Mouse (Mus musculus) E14TG2a.4 (cell line): ENCODE data around the gene Mas1.
A peak's percentile ranks its signal among the peaks of the same experiment; 100 is the strongest.

Source experiments
- H3K27me3 ChIP-seq: 2 replicates; pipeline ENCODE4 v1.6.1; 2014; ENCODE audit warnings: low read length, control low read depth; ENCODE audit not compliant: insufficient read depth
- H3K36me3 ChIP-seq: 2 replicates; pipeline ENCODE4 v1.6.1; 2014; ENCODE audit warnings: low read length, control low read depth; ENCODE audit not compliant: insufficient read depth
- H3K4me1 ChIP-seq: replicated peaks from 2 replicates; pipeline ENCODE4 v1.6.1; 2014; ENCODE audit warnings: low read depth, low read length, control low read depth
- H3K4me3 ChIP-seq: replicated peaks from 2 replicates; pipeline ENCODE4 v1.5.1; 2014; ENCODE audit warnings: mild to moderate bottlenecking, low read length
- H3K9me3 ChIP-seq: 2 replicates; pipeline ENCODE4 v1.6.1; 2014; ENCODE audit warnings: low read length, control low read depth
- CTCF ChIP-seq: conservative IDR thresholded peaks from 2 replicates; pipeline ENCODE4 v1.5.1; 2014; ENCODE audit warnings: low read length
- NANOG ChIP-seq: IDR thresholded peaks from 2 replicates; pipeline ENCODE4 v1.6.1; 2014; ENCODE audit warnings: borderline replicate concordance, low read length, mixed read lengths
- POU5F1 ChIP-seq: IDR thresholded peaks from 2 replicates; pipeline ENCODE4 v1.6.1; 2014; ENCODE audit warnings: low read length, borderline replicate concordance

Mas1 gene

GRCm38 (mm10) chr17:12886620-12887019 is 18.7 kb upstream of the Mas1 start:
- Histone ChIP-seq H3K4me1 (peaks cover 63% of the 10 kb centered on the region), H3K4me3 (no peak overlapping the region), H3K36me3 (peaks cover 44% of the 10 kb centered on the region), H3K27me3 (no peaks in the 10 kb centered on the region), H3K9me3 (no peaks in the 10 kb centered on the region)
- TF ChIP-seq CTCF (0 out of 2 replicates have a peak, but pooled peaks have one; percentile 14), POU5F1 (no peak)

DNA sequence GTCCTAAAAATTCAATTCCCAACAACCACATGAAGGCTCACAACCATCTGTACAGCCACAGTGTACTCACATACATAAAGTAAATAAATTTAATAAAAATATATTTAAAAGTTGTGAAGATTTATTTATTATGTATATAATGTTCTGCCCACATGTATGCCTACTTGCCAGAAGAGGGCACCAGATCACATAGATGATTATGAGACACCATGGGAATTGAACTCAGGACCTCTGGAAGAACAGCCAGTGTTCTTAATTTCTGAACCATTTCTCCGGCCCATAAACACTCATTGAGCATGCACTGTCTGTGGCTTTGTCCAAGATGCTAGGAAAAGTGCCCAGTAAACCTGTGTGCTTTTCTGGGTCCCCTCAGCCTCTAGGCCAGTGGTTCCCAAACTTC is 13.3 kb upstream of the Mas1 start:
- Histone ChIP-seq H3K4me1 (peaks cover 38% of the 10 kb centered on the region), H3K9me3 (no peaks in the 10 kb centered on the region), H3K4me3 (no peak overlapping the region), H3K27me3 (peaks cover 26% of the 10 kb centered on the region), H3K36me3 (no peaks in the 10 kb centered on the region)
- TF ChIP-seq POU5F1 (no peak), NANOG (no peak), CTCF (peak; percentile 6; the same call in 1 of the 2 replicates)

DNA sequence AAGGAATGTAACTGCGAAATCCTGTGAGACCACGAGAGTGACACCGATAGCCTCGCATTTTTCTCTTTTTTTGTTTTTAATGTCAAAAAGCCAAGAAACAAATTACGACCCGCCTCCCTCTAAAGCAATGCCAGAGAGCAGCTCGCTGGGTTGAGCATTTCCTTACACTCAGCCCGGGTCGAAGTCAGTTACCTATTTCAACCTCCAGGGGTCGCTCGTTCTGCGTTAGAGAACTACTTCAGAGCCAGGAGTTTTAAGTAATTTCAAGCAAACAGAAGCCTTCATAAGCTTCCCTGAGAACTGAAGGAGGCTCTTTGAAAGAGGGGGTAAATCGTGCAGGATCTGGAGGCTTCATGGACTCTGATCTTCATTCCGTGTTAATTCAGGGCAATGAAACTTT is 12.2 kb upstream of the Mas1 start:
- Histone ChIP-seq H3K36me3 (no peaks in the 10 kb centered on the region), H3K4me1 (peaks cover 31% of the 10 kb centered on the region), H3K4me3 (peak overlapping the region; percentile 50), H3K27me3 (peaks cover 33% of the 10 kb centered on the region), H3K9me3 (no peaks in the 10 kb centered on the region)
- TF ChIP-seq POU5F1 = no peak
- TF ChIP-seq CTCF = peak; percentile 92
- no peak for TF ChIP-seq NANOG

- no peak for TF ChIP-seq POU5F1
- no peak for TF ChIP-seq NANOG
- TF ChIP-seq CTCF = no peak
- H3K4me3 ChIP-seq = no peak within 1 kb of the TSS
- no peaks in the 10 kb centered on the region for H3K36me3 ChIP-seq
- no peaks in the 10 kb centered on the region for H3K9me3 ChIP-seq
- peaks cover 52% of the 10 kb centered on the region for H3K27me3 ChIP-seq
- H3K4me1 ChIP-seq = peaks cover 27% of the 10 kb centered on the region
These were observed 7.8 kb upstream of the Mas1 start, which contains the start of gene Mrgprh for GRCm38 (mm10) chr17:12875734-12876133. TSS of gene Mrgprh (plus strand) at chr17:12876034.

- peak overlapping the region; percentile 41 for H3K4me3 ChIP-seq
- peaks cover 33% of the 10 kb centered on the region for H3K4me1 ChIP-seq
- H3K36me3 ChIP-seq = no peaks in the 10 kb centered on the region
- H3K9me3 ChIP-seq = no peaks in the 10 kb centered on the region
- peaks cover 35% of the 10 kb centered on the region for H3K27me3 ChIP-seq
- no peak for TF ChIP-seq POU5F1
- no peak for TF ChIP-seq NANOG
- no peak for TF ChIP-seq CTCF
These were observed 4.5 kb upstream of the Mas1 start for GRCm38 (mm10) chr17:12872275-12873028.

- Histone ChIP-seq H3K36me3 (no peaks in the 10 kb centered on the region), H3K27me3 (peaks cover 20% of the 10 kb centered on the region), H3K9me3 (no peaks in the 10 kb centered on the region), H3K4me1 (peaks cover 33% of the 10 kb centered on the region), H3K4me3 (no peak overlapping the region)
- no peak for TF ChIP-seq NANOG
- TF ChIP-seq CTCF = no peak
- no peak for TF ChIP-seq POU5F1
These were observed 697 bp upstream of the Mas1 start for GRCm38 (mm10) chr17:12868640-12869039.

- Histone ChIP-seq H3K4me1 (peaks cover 17% of the 10 kb centered on the region), H3K9me3 (no peaks in the 10 kb centered on the region), H3K27me3 (peaks cover 15% of the 10 kb centered on the region), H3K36me3 (no peaks in the 10 kb centered on the region), H3K4me3 (no peak overlapping the region)
- TF ChIP-seq NANOG (no peak), POU5F1 (no peak), CTCF (no peak)
These were observed 1.1 kb downstream of the Mas1 start for GRCm38 (mm10) chr17:12866853-12867252.

- TF ChIP-seq POU5F1 (no peak), NANOG (no peak), CTCF (no peak)
- Histone ChIP-seq H3K4me3 (no peak overlapping the region), H3K36me3 (no peaks in the 10 kb centered on the region), H3K4me1 (peaks cover 10% of the 10 kb centered on the region), H3K9me3 (no peaks in the 10 kb centered on the region), H3K27me3 (peaks cover 6% of the 10 kb centered on the region; the same call in 1 of the 2 replicates)
These were observed 2.5 kb downstream of the Mas1 start for GRCm38 (mm10) chr17:12865407-12865806.
